Mouse (Mus musculus) megakaryocyte, adult 5-6 weeks (primary cell): ENCODE measurements around the gene Cyp2d11. TPM values are rescaled to one million over a fixed set of nuclear protein-coding genes. Genes with fewer than 3 reads are reported as not detected.

ENCODE experiments used
- total RNA-seq, 2 experiments: library from RNA; stranded (forward) in 1 of 2; stranded (reverse) in 1 of 2; fragments of 153-499, 151-499 nt in 1 of 2; fragments of 221-1000, 200-1000 nt in 1 of 2; gene quantifications; 2 replicates each; pipeline versions ENCODE4 v1.2.3 to v1.2.4; 2015 to 2017

Cyp2d11 gene
- total RNA-seq, 2 experiments from 2014 or later, result not detected

Other genes with a start within 250 kb of the Cyp2d11 start
- 39.0 and 40.7 TPM in 2 replicates for gene Srebf2, start 246.8 kb downstream of the Cyp2d11 start, total RNA-seq (2015)
- gene Srebf2, start 246.8 kb downstream of the Cyp2d11 start, total RNA-seq (2017), result 39.8 and 40.7 TPM in 2 replicates
- 0.14 TPM in 1 of 2 replicates, not detected in the other for gene Shisa8, start 181.2 kb downstream of the Cyp2d11 start, total RNA-seq (2015)
- not detected in 2 replicates for gene Shisa8, start 181.2 kb downstream of the Cyp2d11 start, total RNA-seq (2017)
- gene Tnfrsf13c, start 169.7 kb downstream of the Cyp2d11 start, total RNA-seq (2015), result 1.8 and 2.7 TPM in 2 replicates
- gene Tnfrsf13c, start 169.7 kb downstream of the Cyp2d11 start, total RNA-seq (2017), result 1.0 and 1.5 TPM in 2 replicates
- 20.3 and 32.9 TPM in 2 replicates for gene Cenpm, start 149.3 kb downstream of the Cyp2d11 start, total RNA-seq (2015)
- 10.0 and 19.5 TPM in 2 replicates for gene Cenpm, start 149.3 kb downstream of the Cyp2d11 start, total RNA-seq (2017)
- gene 1500009C09Rik, start 141.6 kb downstream of the Cyp2d11 start, total RNA-seq (2015), result not detected in 2 replicates
- not detected in 2 replicates for gene 1500009C09Rik, start 141.6 kb downstream of the Cyp2d11 start, total RNA-seq (2017)
- gene Sept3, start 119.1 kb downstream of the Cyp2d11 start, total RNA-seq (2015), result 0.11 TPM in 1 of 2 replicates, not detected in the other
- gene Sept3, start 119.1 kb downstream of the Cyp2d11 start, total RNA-seq (2017), result 0.08 TPM in 1 of 2 replicates, not detected in the other
- gene Wbp2nl, start 95.1 kb downstream of the Cyp2d11 start, total RNA-seq (2015), result 0.22 TPM in 1 of 2 replicates, not detected in the other
- not detected in 2 replicates for gene Wbp2nl, start 95.1 kb downstream of the Cyp2d11 start, total RNA-seq (2017)
- 159 and 162 TPM in 2 replicates for gene Naga, start 55.1 kb downstream of the Cyp2d11 start, total RNA-seq (2015)
- 145 and 160 TPM in 2 replicates for gene Naga, start 55.1 kb downstream of the Cyp2d11 start, total RNA-seq (2017)
- gene Pheta2, start 55.1 kb downstream of the Cyp2d11 start, total RNA-seq (2015), result 2.4 and 2.7 TPM in 2 replicates
- gene Pheta2, start 55.1 kb downstream of the Cyp2d11 start, total RNA-seq (2017), result 3.5 and 3.7 TPM in 2 replicates
- 226 and 229 TPM in 2 replicates for gene Smdt1, start 55.1 kb downstream of the Cyp2d11 start, total RNA-seq (2015)
- gene Smdt1, start 55.1 kb downstream of the Cyp2d11 start, total RNA-seq (2017), result 123 and 170 TPM in 2 replicates
- gene Ndufa6, start 39.7 kb downstream of the Cyp2d11 start, total RNA-seq (2015), result 254 and 294 TPM in 2 replicates
- gene Ndufa6, start 39.7 kb downstream of the Cyp2d11 start, total RNA-seq (2017), result 138 and 158 TPM in 2 replicates
- 0.39 TPM in 1 of 2 replicates, not detected in the other for gene Cyp2d22, start 13.8 kb downstream of the Cyp2d11 start, total RNA-seq (2015)
- gene Cyp2d22, start 13.8 kb downstream of the Cyp2d11 start, total RNA-seq (2017), result 0.37 TPM in 1 of 2 replicates, not detected in the other
- not detected in 2 replicates for gene Cyp2d10, start 13.2 kb upstream of the Cyp2d11 start, total RNA-seq (2015)
- gene Cyp2d10, start 13.2 kb upstream of the Cyp2d11 start, total RNA-seq (2017), result not detected in 2 replicates
- not detected in 2 replicates for gene Cyp2d9, start 39.4 kb upstream of the Cyp2d11 start, total RNA-seq (2015)
- not detected in 2 replicates for gene Cyp2d9, start 39.4 kb upstream of the Cyp2d11 start, total RNA-seq (2017)
- not detected in 2 replicates for gene Cyp2d12, start 161.1 kb upstream of the Cyp2d11 start, total RNA-seq (2015)
- gene Cyp2d12, start 161.1 kb upstream of the Cyp2d11 start, total RNA-seq (2017), result not detected in 2 replicates
- not detected in 2 replicates for gene Cyp2d34, start 226.9 kb upstream of the Cyp2d11 start, total RNA-seq (2015)
- not detected in 2 replicates for gene Cyp2d34, start 226.9 kb upstream of the Cyp2d11 start, total RNA-seq (2017)